Mouse (Mus musculus): ENCODE results near the gene Atp1b1. TPM values are rescaled to one million over a fixed set of nuclear protein-coding genes. Genes with fewer than 3 reads are reported as not detected.
A peak's percentile ranks its signal among the peaks of the same experiment; 100 is the strongest.

Atp1b1 gene
- total RNA-seq, 2 experiments from 2014 or later = 1,433 to 1,539 TPM

DNA sequence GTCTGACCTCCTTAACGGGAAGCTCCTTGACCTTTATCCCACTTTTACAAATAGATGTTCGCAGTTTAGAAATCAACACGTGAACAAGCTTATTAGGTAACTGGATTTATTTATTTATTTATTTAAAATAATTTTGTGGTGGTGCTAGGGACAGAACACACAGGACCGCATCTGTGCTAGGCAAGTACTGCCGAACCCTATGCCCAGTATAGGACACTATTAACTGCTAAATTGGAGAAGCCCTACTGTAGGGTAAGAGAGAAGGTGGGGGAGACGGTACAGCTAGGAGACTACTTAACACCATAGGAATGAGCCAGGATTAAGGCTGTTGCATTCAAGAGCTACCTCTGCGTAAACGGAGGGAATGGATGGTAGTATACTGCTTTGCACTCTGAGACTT lies 10.2 kb upstream of the Atp1b1 start:
- no peak for DNase-seq (ENCODE audit: low spot score in 2 of 2)

DNA sequence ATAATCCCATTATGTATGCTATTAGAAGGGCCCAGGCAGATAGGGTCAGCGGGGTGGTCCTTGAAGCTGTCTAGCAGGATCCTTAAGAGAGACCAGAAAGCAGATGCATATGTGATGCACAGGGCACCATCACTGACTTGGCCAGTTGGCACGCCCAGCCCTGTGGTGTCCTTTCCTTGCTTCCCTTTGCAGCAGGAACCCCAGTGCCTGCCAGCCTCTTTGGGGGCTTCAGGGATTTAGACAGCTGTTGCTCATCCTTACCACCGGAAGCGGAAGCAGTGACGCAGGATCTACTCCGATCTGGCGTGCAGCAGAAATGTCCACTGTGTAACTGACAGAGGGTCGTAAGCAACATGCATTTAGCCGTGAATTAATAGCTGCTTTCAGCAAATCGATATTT lies 9.3 kb upstream of the Atp1b1 start:
- no peak for DNase-seq (ENCODE audit: low spot score in 2 of 2)

DNA sequence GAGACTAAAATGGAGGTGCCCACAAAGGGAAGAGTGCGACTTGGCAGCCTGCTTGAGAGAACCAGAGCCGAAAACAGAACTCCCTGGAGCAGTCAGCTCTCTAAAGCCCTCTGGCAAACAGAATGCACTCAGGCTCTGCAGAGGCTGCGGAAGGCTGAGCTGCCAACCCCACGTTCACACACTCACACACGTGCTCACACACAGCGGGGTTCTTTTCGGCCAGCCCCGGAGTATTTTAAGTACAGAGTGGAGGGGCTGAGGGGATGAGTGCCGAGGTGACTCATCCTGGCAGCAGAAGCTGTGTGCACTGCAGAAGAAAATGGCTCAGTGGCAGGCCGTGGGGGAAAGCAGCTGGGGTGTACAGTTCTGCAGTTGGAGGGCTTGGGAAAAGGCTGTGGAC lies 3.6 kb upstream of the Atp1b1 start:
- DNase-seq (ENCODE audit: low spot score in 2 of 2) = peak; percentile 60 to 61

DNA sequence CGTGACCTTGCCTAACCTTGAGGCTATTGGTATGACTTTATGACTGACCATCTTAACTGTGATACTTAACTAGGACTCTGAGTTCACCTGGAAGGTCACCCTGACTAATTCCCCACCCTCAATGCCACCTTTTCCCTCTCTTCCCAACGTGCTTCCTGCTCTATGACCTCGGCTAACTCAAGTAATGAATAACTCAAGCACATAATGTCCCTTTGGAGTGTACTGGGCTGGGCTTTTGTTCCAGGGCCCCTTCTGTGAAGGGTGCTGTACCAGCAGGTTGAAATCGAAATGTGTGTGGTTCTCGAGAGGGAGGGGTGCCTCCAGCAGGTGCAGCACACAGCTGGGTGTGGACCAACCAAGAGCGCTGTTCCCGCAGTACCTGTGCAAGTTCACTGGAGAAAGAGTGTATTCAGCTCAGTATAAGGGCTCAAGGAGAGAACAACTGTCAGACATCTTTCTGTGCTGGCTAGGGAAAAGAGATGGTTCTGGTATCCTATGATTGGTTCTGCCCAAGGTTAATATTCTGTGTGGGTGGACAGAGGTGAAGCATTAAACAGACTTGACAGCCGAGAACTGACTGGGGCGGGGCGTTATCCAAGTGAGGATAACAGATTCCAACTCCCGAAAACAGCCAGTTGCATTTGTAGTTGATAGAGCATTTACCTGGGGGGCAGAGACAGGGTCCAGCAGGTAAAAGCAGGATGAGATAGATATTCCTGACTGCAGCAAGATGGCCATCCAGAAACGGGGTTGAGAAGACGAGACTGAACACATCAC lies 3.0 kb upstream of the Atp1b1 start:
- no peak for DNase-seq (ENCODE audit: low spot score in 2 of 2)

DNA sequence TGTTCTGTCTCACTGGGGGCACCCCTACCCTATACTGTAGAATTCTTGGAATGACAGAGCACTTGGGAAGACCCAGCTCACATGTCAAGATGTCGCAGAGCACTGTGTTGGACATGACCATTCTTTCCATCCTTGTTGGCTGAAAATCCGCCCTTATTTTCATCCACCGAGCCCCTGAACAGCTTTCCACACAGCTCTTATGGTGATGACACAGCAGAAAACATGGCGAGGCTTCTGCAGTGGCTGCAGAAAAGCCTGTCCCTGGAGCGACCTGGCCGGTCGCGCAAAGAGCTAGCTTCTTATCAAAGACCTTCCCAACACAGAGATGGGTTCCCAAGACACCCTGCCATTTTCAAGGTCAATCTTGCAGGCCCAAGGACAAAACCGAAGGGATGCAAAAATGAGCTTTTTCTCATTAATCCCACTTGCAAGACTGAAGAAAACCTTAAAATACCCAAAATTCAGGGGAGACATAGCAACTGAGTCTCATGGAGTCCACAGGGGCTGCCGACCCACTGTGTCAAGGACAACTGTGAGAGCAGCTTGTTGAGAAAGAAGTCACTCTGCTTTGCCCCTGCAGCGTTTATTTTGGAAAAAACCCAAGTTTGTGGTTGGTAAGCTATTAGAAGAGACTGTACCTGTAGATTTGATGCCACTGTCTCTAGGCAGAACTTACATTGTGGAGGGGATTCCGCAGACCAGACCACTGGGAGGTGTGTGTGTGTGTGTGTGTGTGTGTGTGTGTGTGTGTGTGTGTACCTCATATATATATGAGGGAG lies 1.2 kb upstream of the Atp1b1 start:
- DNase-seq (ENCODE audit: low spot score in 2 of 2) = no peak

DNA sequence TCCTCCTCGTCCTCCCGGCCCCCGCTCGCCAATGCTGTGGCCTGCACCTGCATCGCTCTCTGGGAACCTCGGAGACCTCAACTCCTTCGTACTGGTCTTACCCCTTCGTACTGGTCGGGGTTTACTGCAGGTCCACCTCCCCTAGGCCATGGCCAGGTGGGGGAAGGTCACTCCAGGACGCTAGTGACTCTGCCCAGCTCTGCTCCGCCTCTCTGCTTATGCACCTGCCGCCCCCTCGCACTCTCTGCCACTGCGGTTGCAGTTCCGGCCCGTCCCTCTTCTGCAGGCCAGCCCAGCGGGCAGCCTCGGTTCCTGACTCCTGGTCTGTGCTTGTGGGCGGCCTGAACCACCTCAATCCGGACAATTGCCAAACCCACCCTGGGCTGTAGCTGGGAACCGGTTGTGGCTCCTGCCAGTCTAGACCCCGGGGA lies 481 bp upstream of the Atp1b1 start:
- no peak for DNase-seq (ENCODE audit: low spot score in 2 of 2)

DNA sequence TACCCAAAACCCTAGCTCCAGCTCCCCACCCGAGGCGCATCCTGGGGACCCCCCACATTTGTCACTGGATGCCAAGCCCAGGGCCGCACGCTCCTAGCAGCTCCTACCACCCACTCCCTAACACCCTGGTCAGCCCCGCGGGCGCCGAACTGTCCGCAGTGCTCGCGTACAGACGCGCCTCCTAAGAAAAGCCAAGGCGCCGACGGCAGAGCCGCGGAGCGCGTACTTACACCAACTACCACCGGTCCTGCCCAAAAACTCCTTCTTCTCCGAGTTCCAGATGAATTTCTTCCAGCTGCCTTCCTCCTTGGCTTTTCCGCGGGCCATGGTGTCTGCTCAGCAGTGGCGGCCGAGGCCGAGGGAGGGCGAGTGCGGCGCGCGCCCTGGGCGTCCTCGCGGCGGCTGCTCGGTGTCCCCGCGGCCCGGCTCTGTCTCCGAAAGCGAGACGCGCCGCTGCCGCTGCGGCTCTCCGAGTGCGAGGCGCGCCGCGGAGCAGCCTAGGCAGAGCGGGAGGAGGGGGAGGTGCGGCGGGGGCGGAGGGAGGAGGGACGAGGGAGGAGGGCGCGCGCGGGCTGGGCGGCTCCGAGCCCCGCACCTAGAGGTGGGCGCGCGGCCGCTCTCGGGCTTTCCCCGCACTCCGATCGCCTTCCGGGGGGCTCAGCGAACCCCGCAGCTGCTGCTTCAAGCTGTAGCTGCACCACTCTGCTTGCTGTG lies 467 bp downstream of the Atp1b1 start:
- no peak for DNase-seq (ENCODE audit: low spot score in 2 of 2)

DNA sequence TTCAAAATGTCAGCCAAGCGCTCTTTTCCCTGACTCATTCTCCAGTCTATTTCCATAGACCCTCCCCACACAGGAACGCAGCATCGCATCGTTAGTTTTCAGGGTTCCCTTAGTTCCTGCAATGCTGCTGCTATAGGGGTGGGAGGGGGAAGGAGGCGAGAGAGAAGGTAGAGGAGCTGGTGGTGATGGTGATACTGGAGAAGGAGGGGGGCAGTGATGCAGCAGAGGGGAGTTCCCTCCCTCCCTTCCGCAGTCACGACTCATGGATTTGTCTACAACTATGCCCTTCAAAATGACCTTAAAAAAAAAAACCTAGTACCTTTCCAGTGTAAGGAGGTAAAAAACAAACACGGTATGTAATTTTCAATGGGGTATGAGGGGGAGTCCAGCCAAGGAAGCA lies 1.4 kb downstream of the Atp1b1 start:
- DNase-seq (ENCODE audit: low spot score in 2 of 2) = peak in 1 of 2 experiments; percentile 40

DNA sequence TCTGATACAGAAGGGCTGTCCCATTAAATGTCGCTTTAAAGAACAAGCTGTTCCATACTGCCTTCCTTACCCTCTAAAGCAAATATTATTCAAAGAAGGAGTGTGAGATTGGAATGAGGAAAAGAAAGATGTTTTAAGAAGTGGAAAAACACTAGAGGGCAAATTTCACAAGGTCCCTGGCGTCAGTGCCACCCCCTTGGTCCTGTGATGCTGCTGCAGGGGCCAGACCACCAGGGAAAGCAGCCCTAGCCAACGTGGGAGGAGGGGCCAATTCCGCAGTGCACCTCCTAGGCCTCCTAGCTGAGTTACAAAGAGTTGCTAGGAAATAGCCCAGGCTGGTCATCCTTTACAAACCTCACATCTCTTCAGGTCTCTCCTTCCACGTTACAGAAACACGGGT lies 2.1 kb downstream of the Atp1b1 start:
- peak; percentile 55 to 62 for DNase-seq (ENCODE audit: low spot score in 2 of 2)

DNA sequence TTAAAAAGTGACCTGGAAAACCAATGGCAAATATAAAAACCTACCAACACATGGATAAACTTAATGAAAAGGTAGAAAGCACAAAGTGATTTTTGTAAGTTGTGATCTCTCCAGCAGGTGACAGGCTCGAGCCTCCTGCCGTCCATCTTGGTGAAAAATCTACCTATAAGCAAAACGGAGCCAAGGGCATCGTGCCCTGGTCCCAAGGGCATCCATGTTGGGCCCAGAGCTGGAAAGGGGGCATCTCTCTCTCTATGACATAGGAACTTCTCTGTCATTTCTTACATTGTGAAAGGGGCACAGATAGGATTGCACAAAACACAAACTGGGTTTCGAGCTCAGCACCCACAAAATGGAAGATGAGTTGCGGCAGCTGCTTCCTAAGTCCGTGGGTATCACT lies 2.5 kb downstream of the Atp1b1 start:
- DNase-seq (ENCODE audit: low spot score in 2 of 2) = peak in 1 of 2 experiments; percentile 48

DNA sequence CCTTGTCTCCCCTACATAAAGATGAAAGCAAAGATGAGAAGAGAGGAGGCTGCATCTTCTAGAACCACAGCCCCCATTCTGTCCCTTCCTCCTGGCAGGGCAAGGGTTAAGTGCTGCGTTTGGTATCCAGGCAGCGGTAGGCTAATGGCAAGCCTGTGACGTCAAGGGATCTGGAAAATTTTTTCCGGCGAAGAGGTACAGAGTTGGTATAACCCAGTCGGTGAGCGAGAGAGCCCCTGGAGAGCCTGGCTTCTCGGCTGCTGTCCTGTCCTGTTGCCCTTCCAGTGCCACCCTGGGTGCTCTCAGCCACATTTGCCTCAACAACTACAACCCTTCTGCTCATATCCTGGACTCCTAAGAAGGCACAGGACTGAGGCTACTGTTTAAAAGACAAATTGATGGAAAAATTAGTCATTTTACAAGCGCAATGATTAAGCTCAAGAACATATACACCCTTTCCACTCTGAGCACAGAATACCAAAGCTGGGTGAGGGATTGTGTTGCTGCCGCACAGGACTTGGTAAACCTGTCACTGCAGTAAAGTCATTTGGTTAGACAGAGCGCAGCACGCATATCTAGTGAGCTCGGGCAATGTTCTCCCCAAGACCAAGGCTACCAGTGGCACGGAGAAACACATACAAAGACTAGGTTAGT lies 3.3 kb downstream of the Atp1b1 start:
- DNase-seq (ENCODE audit: low spot score in 2 of 2) = peak; percentile 67 to 70

DNA sequence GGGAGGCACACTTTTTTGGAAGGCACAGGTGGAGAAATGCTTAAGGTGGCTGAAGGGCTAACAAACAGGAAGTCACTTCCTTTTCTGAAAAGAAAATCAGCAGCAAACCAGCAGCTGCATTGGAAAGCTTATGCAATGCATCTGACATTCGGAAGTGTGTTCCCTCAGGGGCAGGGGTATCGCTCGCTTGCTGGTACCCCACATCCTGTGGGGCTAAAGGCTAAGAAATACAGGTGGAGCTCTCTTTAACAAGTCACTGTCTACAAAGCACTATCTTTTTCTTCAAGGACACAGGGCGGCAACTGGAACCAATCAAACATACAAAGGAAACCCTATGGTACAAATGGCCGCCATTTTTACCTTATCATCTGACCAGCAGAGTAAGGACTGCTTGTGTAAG lies 4.4 kb downstream of the Atp1b1 start:
- DNase-seq (ENCODE audit: low spot score in 2 of 2) = peak in 1 of 2 experiments; percentile 20

DNA sequence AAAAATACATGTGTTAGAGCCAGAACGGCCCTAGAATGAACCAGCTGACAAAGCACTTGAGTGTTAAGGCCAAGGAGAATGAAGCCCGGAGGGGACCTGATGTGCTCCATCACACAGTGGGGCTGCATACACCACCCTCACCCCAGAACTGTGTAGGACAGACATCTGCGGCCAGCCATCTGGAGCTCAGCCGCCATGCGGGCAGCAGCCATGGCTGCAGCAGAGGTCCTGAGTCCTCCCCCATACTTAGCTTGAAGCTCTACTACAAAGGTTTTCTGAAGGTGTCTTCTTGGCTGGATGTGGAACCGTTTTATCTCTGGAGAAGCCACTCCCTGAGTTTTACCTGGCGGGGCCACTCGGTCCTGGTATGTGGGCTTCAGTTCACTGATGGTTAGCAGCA lies 5.0 kb downstream of the Atp1b1 start:
- DNase-seq (ENCODE audit: low spot score in 2 of 2) = peak in 1 of 2 experiments; percentile 19

DNA sequence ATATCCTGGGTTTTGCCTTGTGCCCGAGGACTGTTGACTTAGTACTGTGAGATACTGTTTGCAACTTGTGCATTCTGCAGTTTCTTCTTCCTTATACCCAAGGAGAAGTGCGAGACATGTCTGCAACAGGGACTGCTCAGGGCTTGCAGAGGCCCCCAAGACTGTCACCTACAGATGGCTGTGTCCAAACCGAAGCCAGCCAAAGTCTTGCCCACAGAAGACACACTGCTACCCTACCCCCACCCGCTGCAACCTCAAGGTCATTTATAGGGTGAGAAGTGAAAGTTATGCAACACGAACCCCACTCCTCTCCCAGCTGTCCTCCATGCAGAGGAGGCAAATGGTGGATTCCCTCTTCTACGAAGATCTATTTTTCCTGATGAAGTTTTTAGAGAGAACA lies 5.6 kb downstream of the Atp1b1 start:
- DNase-seq (ENCODE audit: low spot score in 2 of 2) = no peak

DNA sequence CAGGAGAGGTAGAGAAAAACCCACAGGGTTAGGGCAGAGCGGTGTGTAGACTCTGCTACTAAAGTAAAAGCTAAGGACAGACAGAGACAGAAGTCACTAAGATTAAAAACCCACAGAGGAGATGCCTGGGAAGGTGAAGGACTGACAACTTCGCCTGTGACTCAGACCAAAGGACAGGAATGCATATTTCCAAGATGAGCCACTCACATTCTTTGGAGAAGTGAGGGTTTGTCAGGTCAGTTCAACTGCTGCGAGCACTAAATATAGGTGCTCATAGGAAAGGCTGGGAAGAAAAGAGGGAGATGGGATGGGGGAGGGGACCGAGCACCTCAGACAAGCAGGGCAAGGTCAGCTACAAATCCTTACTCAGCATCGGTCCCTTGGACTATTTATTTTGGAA lies 6.8 kb downstream of the Atp1b1 start:
- DNase-seq (ENCODE audit: low spot score in 2 of 2) = no peak

DNA sequence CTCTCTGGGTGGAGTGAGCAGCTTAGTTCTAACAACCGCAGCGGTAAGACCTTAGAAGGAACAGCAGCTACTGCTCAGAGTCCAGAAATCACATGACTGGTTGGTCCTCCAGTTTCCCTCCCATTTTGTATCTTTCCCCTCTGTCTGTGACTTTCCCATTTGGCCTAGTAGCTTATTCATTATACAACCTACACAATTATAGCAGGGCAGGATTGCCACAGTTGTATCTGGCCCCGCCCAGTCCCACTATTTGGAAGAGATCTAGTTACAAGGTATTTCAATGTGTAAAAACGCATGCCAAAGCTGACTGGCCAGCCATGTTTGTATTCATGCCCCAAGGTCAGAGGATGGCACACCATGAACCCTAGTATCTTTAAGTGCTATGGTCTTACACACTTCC lies 7.5 kb downstream of the Atp1b1 start:
- DNase-seq (ENCODE audit: low spot score in 2 of 2) = no peak

DNA sequence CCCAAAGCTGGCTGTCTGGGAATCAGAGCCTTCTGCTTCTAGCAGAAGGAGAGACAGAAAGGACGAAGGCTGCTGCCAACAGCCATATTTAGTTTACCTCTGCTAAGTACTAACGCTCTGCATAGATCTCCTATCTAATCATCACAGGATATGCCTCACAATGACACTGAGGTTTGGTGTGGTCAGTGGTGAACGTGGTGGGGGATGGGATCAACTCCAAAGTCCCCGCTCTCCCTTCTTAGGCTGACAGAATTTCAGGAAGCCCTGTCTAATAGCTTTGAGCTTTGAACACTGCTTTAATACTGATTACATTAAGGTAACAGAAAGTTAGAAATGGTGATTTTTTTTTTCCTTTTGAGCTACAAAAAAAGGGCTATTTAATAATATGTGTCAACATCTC lies 7.9 kb downstream of the Atp1b1 start:
- no peak for DNase-seq (ENCODE audit: low spot score in 2 of 2)

DNA sequence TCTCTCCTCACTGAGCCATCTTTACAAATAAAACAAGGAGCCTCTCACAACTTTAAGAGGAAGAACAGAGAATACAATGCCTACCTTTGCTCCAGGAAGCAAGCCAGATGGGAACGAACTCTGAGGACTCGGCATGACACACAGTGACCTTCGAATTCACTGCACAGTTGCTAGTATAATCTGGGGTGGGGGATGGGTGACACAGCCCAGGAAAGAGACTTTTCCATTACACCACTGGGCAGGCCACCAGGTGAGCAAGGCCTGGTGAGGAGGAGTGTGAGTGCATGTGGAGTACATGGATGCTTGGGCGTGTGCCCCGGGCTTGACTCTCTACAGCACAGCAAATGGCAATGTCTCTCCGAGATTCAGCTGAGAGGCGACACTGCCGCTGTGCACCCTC lies 8.5 kb downstream of the Atp1b1 start:
- DNase-seq (ENCODE audit: low spot score in 2 of 2) = no peak

DNA sequence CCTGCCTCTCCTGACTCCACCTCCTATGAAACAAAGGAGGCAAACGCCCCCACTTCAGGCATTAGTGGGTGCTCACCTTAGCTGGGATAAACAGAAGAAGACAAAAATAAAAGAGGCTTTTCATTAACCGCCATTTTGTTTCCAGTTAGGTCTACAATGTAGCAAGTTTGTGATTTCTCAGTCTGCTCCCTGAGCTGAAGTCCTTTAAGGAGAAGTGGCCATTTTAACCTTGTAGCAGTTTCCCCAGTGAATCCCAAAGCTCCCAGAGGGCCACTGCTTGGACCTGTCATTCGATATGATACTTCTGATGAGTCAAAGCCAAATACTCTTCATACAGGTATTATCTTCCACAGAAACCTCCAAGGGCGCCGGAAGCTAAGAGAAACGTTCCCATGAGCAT lies 10.6 kb downstream of the Atp1b1 start:
- no peak for DNase-seq (ENCODE audit: low spot score in 2 of 2)

DNA sequence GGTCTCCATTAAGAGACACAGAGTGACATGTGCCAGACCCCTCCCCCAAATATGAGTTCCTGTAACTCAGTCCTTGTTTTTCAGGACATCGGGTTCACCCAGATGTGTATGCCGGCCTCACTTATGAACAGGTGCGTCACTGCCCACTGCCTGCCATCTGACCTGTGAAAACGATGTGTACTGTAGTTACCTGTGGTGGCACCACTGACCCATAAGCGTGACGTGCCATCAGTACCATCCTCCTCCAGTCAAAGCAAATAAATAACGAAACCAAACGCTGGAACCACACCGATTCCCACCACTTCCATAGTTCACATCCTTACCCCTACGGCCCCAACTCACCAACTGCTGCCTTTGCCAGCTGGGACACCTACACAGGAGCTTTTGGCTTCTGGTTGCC lies 11.6 kb downstream of the Atp1b1 start:
- DNase-seq (ENCODE audit: low spot score in 2 of 2) = no peak

DNA sequence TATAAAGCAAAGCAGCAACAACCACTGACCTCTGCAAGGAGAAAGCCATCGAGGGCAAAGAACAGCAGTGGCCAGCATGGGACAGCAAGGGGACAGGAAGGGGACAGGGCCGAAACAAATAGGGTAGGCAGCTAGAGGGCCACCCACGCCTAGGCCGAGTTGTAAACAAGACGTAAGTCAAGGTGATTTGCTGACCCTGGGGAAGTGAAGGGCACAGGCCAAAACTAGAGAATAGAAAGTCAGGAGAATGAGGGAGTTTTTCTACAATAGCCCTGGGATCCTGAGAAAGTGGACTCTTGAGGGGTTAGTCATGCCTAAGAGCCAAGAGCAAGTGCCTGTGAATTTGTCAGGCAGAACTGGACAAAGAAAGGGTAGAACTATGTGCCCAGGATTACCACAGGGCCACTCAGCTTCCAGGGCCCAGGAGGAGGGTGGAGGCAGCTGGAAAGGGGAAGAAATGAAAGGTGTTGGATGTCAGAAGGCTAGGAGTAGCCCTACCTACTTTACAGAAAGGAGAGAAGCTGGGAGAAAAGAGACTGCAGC lies 12.5 kb downstream of the Atp1b1 start:
- DNase-seq (ENCODE audit: low spot score in 2 of 2) = no peak

Data from layer of hippocampus, postnatal 10 days (tissue).